Mouse (Mus musculus) heart, embryonic 16.5 days (tissue): ENCODE results near the gene Gfm2. TPM values are rescaled to one million over a fixed set of nuclear protein-coding genes. Genes with fewer than 3 reads are reported as not detected.
A peak's percentile ranks its signal among the peaks of the same experiment; 100 is the strongest.
"Not testable (repeated sequence)": the region's sequence is repeated elsewhere in the genome, so short reads cannot be mapped to it uniquely, and the experiment has no call there.

ENCODE experiments used
- ATAC-seq: fragments of 200-750 bp; cut with Nextera tagmentation; replicated peaks from 2 replicates; pipeline ENCODE4 v1.8.0; 2017; ENCODE audit warnings: moderate number of reproducible peaks; ENCODE audit not compliant: insufficient read depth, low FRiP score; ENCODE audit errors: extremely low read depth
- H3K27ac ChIP-seq: fragments of 300-500 bp; sonication (generic); 2 replicates; pipeline ENCODE4 v1.5.1; 2014; ENCODE audit warnings: mild to moderate bottlenecking, low read length, control low read depth, moderate library complexity
- H3K27me3 ChIP-seq: fragments of 300-500 bp; sonication (generic); 2 replicates; pipeline ENCODE4 v1.6.1; 2014; ENCODE audit warnings: low read length, mixed read lengths; ENCODE audit not compliant: control insufficient read depth, insufficient read depth
- H3K36me3 ChIP-seq: fragments of 300-500 bp; sonication (generic); 2 replicates; pipeline ENCODE4 v1.6.1; 2014; ENCODE audit not compliant: control insufficient read depth, insufficient read depth
- H3K4me1 ChIP-seq: fragments of 300-500 bp; sonication (generic); 2 replicates; pipeline ENCODE4 v1.6.1; 2014; ENCODE audit warnings: low read length, mixed read lengths; ENCODE audit not compliant: control insufficient read depth, insufficient read depth
- H3K4me2 ChIP-seq: fragments of 300-500 bp; sonication (generic); 2 replicates; pipeline ENCODE4 v1.6.1; 2014; ENCODE audit warnings: low read depth, mild to moderate bottlenecking, control low read depth, low read length
- H3K4me3 ChIP-seq: fragments of 300-500 bp; sonication (generic); 2 replicates; pipeline ENCODE4 v1.5.1; 2014; ENCODE audit warnings: mild to moderate bottlenecking, control low read depth, low read length
- H3K9ac ChIP-seq: fragments of 300-500 bp; sonication (generic); 2 replicates; pipeline ENCODE4 v1.6.1; 2014; ENCODE audit warnings: low read length, control low read depth
- H3K9me3 ChIP-seq: fragments of 300-500 bp; sonication (generic); replicated peaks from 2 replicates; pipeline ENCODE4 v1.6.1; 2016; ENCODE audit warnings: low read length; ENCODE audit not compliant: control insufficient read depth
- WGBS: fragments of 180-500 bp; shearing (Covaris S2); extraction: QIAGEN DNeasy Blood & Tissue Kit; methylation state at CpG from one replicate; pipeline ENCODE4 v1.1.7; 2014; 5-methylcytosine and 5-hydroxymethylcytosine counted together
- polyA plus RNA-seq: library from polyadenylated mRNA; unstranded; fragments of >200 nt; fragmentation: Nextera tagmentation; extraction: Ambion mirVana; gene quantifications from 2 replicates; pipeline ENCODE4 v1.2.1, GENCODE M21; 2015

Gene Gfm2
- polyA plus RNA-seq, 1 experiment from 2014 or later, result 33.9 TPM

DNA sequence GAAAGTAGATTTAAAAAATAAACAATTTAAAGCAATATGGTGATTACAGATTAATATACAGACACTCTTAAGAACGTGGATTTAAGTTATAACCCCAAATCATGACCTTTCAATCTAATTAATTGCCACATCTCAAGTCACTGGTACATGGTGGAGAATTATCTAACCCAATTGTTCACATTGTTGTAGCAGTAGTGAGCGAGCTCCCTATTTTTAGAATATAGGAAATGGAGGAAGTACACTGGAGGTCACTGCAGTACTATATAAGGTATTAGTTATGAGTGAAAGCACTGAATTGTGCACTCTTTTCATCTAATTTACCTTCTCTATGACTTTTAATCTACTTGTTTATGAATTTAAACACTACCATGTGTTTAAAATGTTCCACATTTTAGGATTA is 7.3 kb upstream of the Gfm2 start:
- not testable (repeated sequence) for H3K27ac ChIP-seq, H3K4me2 ChIP-seq, H3K4me3 ChIP-seq, H3K27me3 ChIP-seq, H3K9me3 ChIP-seq, H3K9ac ChIP-seq, H3K4me1 ChIP-seq
- H3K36me3 ChIP-seq, result peaks cover 15% of the 10 kb centered on the region
- WGBS, result no CpG with 5 or more reads among the region's 2 CpGs
- ATAC-seq, result peak; percentile 67

- not testable (repeated sequence) for ATAC-seq, H3K36me3 ChIP-seq, H3K9me3 ChIP-seq, H3K4me1 ChIP-seq, H3K27ac ChIP-seq, H3K27me3 ChIP-seq
- WGBS, result 34% methylated on average over 8 of the region's 8 CpGs
- Histone ChIP-seq H3K9ac (peak overlapping the region; percentile 95), H3K4me3 (peak overlapping the region; percentile 85), H3K4me2 (peak overlapping the region; percentile 48)
These were observed 731 bp downstream of the Gfm2 start for GRCm38 (mm10) chr13:97138404-97138931.

GRCm38 (mm10) chr13:97142321-97142720 is 4.6 kb downstream of the Gfm2 start:
- Histone ChIP-seq H3K27me3 (no peaks in the 10 kb centered on the region), H3K4me3 (no peak overlapping the region), H3K9ac (no peak overlapping the region), H3K9me3 (no peaks in the 10 kb centered on the region), H3K4me2 (no peak overlapping the region), H3K27ac (no peak overlapping the region), H3K36me3 (peaks cover 14% of the 10 kb centered on the region), H3K4me1 (peaks cover 6% of the 10 kb centered on the region; the same call in 1 of the 2 replicates)
- 80% methylated on average over 7 of the region's 7 CpGs for WGBS
- ATAC-seq, result no peak

DNA sequence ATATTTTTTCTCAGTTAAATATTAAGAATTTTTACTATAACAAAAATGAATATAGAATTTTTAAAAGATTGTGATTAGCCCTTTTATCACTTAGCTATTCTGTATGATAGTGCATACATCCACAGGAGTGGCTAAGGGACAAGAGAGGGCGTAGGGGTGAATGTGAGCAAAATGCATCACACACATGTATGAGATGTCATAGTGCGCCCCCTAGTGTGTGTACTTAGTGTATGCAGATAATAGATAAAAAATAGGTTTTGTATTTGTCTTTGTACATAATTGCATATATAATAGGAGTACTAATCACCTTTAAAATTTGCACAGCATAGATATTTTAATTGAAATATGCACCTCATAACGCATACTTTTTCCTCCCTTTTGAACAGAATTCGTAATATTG is 8.1 kb downstream of the Gfm2 start:
- no peak for ATAC-seq
- H3K4me2 ChIP-seq, result no peak overlapping the region
- H3K27ac ChIP-seq, result no peak overlapping the region
- no peak overlapping the region for H3K9ac ChIP-seq
- no peaks in the 10 kb centered on the region for H3K9me3 ChIP-seq
- no peaks in the 10 kb centered on the region for H3K4me1 ChIP-seq
- no peaks in the 10 kb centered on the region for H3K27me3 ChIP-seq
- no peak overlapping the region for H3K4me3 ChIP-seq
- WGBS, result 59% methylated on average over 4 of the region's 4 CpGs
- H3K36me3 ChIP-seq, result peaks cover 32% of the 10 kb centered on the region

- H3K9me3 ChIP-seq, result no peaks in the 10 kb centered on the region
- no peak for ATAC-seq
- no peak overlapping the region for H3K4me3 ChIP-seq
- peaks cover 60% of the 10 kb centered on the region for H3K36me3 ChIP-seq
- H3K4me1 ChIP-seq, result no peaks in the 10 kb centered on the region
- WGBS, result 83% methylated on average over 10 of the region's 10 CpGs
- no peaks in the 10 kb centered on the region for H3K27me3 ChIP-seq
- H3K27ac ChIP-seq, result no peak overlapping the region
- H3K4me2 ChIP-seq, result no peak overlapping the region
- H3K9ac ChIP-seq, result no peak overlapping the region
These were observed 38.0 kb downstream of the Gfm2 start for GRCm38 (mm10) chr13:97175520-97176264.

GRCm38 (mm10) chr13:97176731-97177130 is 39.0 kb downstream of the Gfm2 start:
- 92% methylated on average over 5 of the region's 5 CpGs for WGBS
- H3K9me3 ChIP-seq, result no peaks in the 10 kb centered on the region
- H3K4me2 ChIP-seq, result no peak overlapping the region
- H3K4me1 ChIP-seq, result no peaks in the 10 kb centered on the region
- peaks cover 60% of the 10 kb centered on the region for H3K36me3 ChIP-seq
- no peak overlapping the region for H3K9ac ChIP-seq
- H3K27me3 ChIP-seq, result no peaks in the 10 kb centered on the region
- H3K4me3 ChIP-seq, result no peak overlapping the region
- no peak for ATAC-seq
- H3K27ac ChIP-seq, result no peak overlapping the region

GRCm38 (mm10) chr13:97178943-97179342 is 41.2 kb downstream of the Gfm2 start:
- WGBS, result 76% methylated on average over 7 of the region's 7 CpGs
- Histone ChIP-seq H3K27me3 (no peaks in the 10 kb centered on the region), H3K27ac (no peak overlapping the region), H3K4me1 (no peaks in the 10 kb centered on the region), H3K4me3 (no peak overlapping the region), H3K4me2 (no peak overlapping the region), H3K9me3 (no peaks in the 10 kb centered on the region), H3K9ac (no peak overlapping the region), H3K36me3 (peaks cover 43% of the 10 kb centered on the region)
- no peak for ATAC-seq

DNA sequence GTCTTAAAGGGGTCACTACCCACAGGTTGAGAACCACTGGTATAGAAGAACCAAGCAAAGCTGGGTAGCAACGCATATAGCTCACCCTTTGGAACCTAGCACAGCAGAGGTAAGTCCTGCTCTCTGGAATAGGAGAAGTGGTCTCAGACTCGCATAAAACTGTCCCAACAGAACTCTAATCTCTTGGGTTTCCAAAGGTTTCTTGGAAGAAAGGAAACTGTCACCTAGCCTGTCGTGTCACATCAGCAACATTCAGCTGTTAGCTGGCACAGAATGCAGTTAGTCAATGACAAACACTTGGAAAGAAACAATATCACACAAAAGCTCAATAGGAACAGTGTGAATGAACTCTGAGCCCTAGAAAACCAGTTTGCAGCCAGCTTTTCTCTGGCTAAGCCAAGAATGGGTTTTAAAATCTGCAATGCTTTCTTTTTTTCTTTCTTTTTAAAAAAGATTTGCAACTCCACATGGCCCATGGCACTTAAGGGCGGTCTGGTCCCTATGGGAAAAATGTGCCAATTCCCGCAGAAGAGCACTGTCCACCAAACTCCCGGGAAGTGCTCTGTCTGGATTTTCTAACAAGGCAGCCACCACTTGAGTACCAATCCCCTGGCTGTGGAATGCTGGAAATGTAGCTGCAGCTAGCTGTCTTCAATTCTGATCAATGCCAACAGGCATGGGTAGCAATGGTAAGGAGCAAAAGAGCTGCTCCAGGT is 42.5 kb downstream of the Gfm2 start:
- H3K9me3 ChIP-seq, result no peaks in the 10 kb centered on the region
- 77% methylated on average over 6 of the region's 6 CpGs for WGBS
- no peak overlapping the region for H3K4me3 ChIP-seq
- H3K27ac ChIP-seq, result no peak overlapping the region
- no peaks in the 10 kb centered on the region for H3K27me3 ChIP-seq
- peaks cover 6% of the 10 kb centered on the region for H3K4me1 ChIP-seq
- ATAC-seq, result no peak
- no peak overlapping the region for H3K9ac ChIP-seq
- H3K4me2 ChIP-seq, result no peak overlapping the region
- H3K36me3 ChIP-seq, result peaks cover 30% of the 10 kb centered on the region

- Histone ChIP-seq H3K36me3 (peaks cover 11% of the 10 kb centered on the region), H3K4me2 (no peak overlapping the region), H3K27ac (no peak overlapping the region), H3K4me3 (no peak overlapping the region), H3K9ac (no peak overlapping the region), H3K9me3 (no peaks in the 10 kb centered on the region), H3K27me3 (no peaks in the 10 kb centered on the region), H3K4me1 (peaks cover 12% of the 10 kb centered on the region)
- 75% methylated on average over 4 of the region's 4 CpGs for WGBS
- no peak for ATAC-seq
These were observed 45.1 kb downstream of the Gfm2 start for GRCm38 (mm10) chr13:97182821-97183220.
